Mouse (Mus musculus): ENCODE data around the gene Tspan9.

Gene Tspan9

DNA sequence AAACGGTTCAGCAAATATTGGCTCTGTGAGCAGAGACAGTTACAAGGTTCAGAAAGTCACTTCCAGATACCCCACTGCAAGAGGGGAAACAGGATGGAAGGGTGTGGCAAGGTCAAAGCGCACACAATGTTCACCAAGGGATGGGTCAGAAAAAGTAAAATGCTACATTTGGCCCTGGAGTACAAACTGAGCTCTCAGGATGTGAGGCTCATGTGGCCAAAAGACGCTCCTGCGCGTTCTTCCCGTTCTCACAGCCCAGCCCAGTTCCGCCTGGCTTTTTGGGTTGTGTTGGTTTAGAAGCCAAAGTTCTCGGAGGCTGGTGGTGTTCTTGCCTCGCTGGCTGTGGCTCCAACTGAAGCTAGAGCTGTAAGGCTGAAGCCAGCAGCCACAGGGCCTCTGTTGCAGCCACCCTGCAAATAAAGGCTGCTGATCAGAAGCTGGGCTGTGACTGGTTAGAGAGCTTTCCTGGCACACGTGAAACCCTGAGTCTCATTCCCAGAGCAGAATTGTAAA lies 9.7 kb downstream of the Tspan9 start:
- no peak for DNase-seq (ENCODE audit: low read depth in 2 of 2, low spot score in 2 of 2)

DNA sequence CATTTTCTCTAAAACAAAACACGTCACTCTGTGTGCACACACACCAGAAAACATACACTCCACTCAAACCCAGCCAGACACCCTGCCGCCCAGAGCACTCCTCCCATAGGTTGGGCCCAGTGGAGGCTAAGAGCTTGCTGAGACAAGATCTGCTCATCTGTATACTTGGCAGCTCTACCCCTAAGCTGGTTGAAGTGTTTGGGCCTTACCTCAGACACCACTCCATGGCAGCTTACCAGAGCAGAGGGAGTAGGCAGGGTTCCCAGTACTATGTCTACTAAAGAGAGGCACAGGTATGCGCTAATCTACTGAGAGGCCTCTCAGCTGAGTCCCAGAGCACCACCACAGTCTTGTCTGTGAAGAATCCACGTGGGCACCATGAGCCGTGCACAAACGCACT lies 10.8 kb downstream of the Tspan9 start:
- no peak for DNase-seq (ENCODE audit: low read depth in 2 of 2, low spot score in 2 of 2)

- no peak for DNase-seq (ENCODE audit: low read depth in 2 of 2, low spot score in 2 of 2)
Measured at GRCm38 (mm10) chr6:128131390-128131789, 12.0 kb downstream of the Tspan9 start.

DNA sequence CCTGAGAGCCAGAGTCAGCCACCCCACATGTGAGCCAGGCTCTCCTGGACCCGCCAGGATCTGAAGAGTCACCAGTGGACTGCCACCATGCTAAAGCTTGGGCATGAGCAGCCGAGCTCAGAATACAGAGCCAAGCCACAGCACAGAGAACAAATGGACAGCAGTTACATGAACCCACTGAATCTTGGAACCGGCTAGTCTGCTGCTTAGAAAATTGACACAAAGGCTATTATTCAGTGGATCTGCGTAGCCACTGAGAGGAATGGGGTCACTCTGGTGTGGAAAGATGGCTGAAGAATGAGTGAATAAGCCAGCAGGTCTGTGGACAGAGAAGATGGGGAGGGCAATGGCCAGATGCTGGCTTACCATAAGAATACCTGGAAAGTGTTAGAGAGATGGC lies 12.7 kb downstream of the Tspan9 start:
- DNase-seq (ENCODE audit: low read depth in 2 of 2, low spot score in 2 of 2): no peak

DNA sequence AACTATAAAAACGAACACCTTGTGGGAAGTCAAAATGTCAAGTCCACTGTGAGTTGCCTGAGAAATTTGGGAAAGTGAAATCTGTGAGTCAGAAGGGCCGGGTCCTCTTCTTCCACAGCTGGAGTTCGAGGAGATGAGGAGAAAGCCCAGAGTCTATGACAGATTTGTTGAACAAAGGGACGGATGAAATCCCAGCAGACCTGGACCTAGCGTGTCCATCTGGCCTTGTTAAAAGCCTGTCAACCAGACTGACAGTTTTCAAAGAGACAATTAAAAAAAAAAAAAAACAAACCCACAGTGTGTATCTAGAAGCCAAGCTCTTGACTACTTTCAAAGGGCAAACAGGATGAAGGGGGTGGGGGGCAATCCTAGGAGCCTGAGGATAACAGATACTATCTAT lies 14.0 kb downstream of the Tspan9 start:
- DNase-seq (ENCODE audit: low read depth in 2 of 2, low spot score in 2 of 2): no peak

GRCm38 (mm10) chr6:128127312-128127711 lies 16.1 kb downstream of the Tspan9 start:
- no peak for DNase-seq (ENCODE audit: low read depth in 2 of 2, low spot score in 2 of 2)

- DNase-seq (ENCODE audit: low read depth in 2 of 2, low spot score in 2 of 2): no peak
Measured at GRCm38 (mm10) chr6:128126876-128127275, 16.5 kb downstream of the Tspan9 start.

- no peak for DNase-seq (ENCODE audit: low read depth in 2 of 2, low spot score in 2 of 2)
Measured at GRCm38 (mm10) chr6:128125464-128125863, 17.9 kb downstream of the Tspan9 start.

GRCm38 (mm10) chr6:128124222-128124971 lies 19.0 kb downstream of the Tspan9 start:
- DNase-seq (ENCODE audit: low read depth in 2 of 2, low spot score in 2 of 2): no peak

GRCm38 (mm10) chr6:128122127-128122526 lies 21.3 kb downstream of the Tspan9 start:
- no peak for DNase-seq (ENCODE audit: low read depth in 2 of 2, low spot score in 2 of 2)

DNA sequence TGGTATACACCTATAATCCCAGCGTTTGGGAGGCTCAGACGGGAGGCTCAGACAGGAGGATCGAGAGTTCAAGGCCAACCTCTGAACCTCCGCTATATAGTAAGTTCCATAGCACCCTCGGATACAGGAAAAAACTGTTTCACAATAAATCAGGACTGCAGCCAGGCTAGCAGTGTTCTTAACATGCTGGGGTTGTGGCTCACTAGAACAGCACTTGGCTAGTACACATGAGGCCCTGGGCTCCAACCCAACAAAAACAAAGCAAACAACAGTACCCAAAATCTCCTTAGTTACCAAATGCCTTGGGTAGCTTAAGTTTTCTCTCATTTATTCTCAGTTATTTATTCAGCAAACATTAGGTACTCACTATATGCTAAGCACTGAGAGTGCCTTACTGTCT lies 21.7 kb downstream of the Tspan9 start:
- DNase-seq (ENCODE audit: low read depth in 2 of 2, low spot score in 2 of 2): no peak

- DNase-seq (ENCODE audit: low read depth in 2 of 2, low spot score in 2 of 2): no peak
Measured at GRCm38 (mm10) chr6:128120806-128121205, 22.6 kb downstream of the Tspan9 start.

GRCm38 (mm10) chr6:128118670-128119230 lies 24.6 kb downstream of the Tspan9 start:
- no peak for DNase-seq (ENCODE audit: low read depth in 2 of 2, low spot score in 2 of 2)

DNA sequence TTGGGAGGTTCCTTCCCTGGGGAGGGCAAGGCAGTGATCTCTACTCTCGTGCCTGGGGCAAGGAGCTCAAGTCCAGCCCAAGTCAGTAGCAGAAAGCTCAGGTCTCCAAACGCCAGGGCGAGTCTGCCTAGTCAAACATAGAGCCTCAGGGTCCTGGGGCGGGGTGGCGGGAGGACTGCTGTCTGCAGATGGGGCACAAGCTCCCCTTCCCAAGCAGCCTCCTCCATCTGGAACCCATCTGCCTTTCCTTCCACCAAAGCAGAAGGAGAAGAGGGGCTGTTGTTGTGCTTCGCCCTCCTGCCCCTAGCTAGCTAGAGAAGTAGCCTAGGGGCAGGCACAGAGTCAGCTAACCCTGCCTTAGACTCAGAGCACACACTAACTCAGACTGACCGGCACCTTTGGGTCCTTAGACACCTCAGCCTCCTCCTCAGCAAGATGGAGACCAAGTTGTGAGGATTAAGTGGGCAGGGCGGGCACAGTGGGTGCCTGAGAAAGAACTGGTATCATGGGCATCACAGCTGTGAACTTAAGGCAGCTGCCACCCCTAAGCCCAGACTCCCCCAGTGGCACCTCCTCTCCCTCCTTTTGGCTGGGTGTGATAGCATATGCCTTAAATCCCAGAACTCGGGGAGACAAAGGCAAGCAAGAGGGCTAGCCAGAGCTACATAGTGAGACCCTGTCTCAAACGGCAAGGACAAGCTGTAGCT lies 26.4 kb downstream of the Tspan9 start:
- no peak for DNase-seq (ENCODE audit: low read depth in 2 of 2, low spot score in 2 of 2)

GRCm38 (mm10) chr6:128116344-128116743 lies 27.1 kb downstream of the Tspan9 start:
- no peak for DNase-seq (ENCODE audit: low read depth in 2 of 2, low spot score in 2 of 2)

GRCm38 (mm10) chr6:128115121-128115520 lies 28.3 kb downstream of the Tspan9 start:
- DNase-seq (ENCODE audit: low read depth in 2 of 2, low spot score in 2 of 2): no peak

DNA sequence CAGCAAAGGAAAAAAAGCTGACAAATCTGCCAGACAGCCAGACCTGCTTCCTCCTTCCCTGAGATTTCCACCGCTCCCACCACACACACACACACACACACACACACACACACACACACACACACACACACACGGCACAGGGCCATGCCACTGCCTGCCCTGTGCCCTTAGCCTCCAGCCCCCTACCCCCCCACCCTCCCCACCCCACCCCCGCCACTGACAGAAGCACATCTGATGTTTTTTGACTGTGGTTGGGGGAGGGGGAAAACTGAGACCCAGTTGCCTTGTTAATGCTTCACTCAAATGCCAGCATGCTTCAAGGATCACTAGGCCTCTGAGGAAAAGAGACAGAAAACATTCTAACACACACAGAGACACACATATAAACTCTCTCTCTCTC lies 30.8 kb downstream of the Tspan9 start:
- no peak for DNase-seq (ENCODE audit: low read depth in 2 of 2, low spot score in 2 of 2)

GRCm38 (mm10) chr6:128111784-128112183 lies 31.6 kb downstream of the Tspan9 start:
- DNase-seq (ENCODE audit: low read depth in 2 of 2, low spot score in 2 of 2): no peak

DNA sequence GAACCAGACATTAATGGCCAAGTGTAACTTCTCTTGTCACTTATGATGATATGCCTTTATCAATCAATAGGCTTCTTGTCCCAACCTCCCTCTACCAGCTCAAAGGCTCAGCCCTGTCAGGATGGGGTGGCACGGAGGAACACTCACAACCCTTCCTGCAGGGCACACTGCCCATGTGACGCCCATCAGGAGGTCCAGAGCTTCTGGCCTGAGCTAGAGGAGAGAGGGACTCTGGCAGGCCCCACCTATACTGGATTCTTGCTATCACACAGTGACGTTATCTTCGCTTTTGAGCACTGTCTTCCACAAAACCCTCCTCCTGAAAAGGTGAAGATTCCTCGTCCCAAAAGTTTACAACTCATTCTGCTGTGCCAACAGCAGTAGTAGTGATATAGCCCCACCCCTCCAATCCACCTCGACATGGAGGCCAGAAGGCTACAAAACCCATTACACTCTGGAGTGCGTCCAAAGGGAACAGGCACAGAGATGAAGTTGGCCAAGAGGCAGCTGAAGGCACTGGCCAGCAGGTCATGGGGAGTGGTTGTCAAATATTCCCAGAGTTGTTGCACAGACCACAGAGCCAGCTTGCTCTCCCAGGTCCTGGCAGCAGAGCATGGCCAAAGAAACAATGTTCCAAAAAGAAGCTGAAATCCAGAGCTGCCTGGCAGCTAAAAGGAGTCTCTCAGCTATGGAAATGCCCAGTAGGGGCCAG lies 34.9 kb downstream of the Tspan9 start:
- no peak for DNase-seq (ENCODE audit: low read depth in 2 of 2, low spot score in 2 of 2)

GRCm38 (mm10) chr6:128107698-128108097 lies 35.7 kb downstream of the Tspan9 start:
- no peak for DNase-seq (ENCODE audit: low read depth in 2 of 2, low spot score in 2 of 2)

GRCm38 (mm10) chr6:128106154-128106553 lies 37.2 kb downstream of the Tspan9 start:
- DNase-seq (ENCODE audit: low read depth in 2 of 2, low spot score in 2 of 2): no peak

Measured in CD8-positive naive resting alpha-beta T cell, adult 2 months (primary cell).